Mouse (Mus musculus): ENCODE measurements around the gene Fhit.

Gene Fhit

GRCm38 (mm10) chr14:10548632-10549031 lies 613.2 kb downstream of the Fhit start:
- Histone ChIP-seq H3K36me3 (ENCODE audit: control insufficient read depth, insufficient read depth, low read length, poor library complexity, severe bottlenecking) (no peaks in the 10 kb centered on the region), H3K27me3 (ENCODE audit: control insufficient read depth, insufficient read depth, low read length, poor library complexity, severe bottlenecking) (no peaks in the 10 kb centered on the region)
- no peak for DNase-seq (ENCODE audit: low read depth, low spot score)

DNA sequence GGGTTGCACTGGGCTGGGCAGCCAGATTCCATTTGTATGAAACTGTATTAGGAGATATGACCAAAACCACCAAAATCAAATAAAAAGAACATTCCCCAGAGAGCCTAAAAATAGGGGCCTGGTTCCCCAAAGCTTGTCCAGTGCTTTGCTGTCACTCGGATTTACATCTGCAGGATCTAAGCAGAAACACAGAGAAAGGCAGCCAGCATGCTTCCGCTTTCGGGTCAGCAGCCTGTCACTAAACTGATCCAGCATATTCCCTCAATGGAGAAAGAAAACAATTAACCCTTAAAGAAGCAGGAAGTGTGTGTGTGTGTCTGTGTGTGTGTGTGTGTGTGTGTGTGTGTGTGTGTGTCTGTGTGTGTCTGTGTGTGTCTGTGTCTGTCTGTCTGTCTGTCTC lies 615.9 kb downstream of the Fhit start:
- no peaks in the 10 kb centered on the region for H3K36me3 ChIP-seq (ENCODE audit: control insufficient read depth, insufficient read depth, low read length, poor library complexity, severe bottlenecking)
- DNase-seq (ENCODE audit: low read depth, low spot score): peak; percentile 20
- no peaks in the 10 kb centered on the region for H3K27me3 ChIP-seq (ENCODE audit: control insufficient read depth, insufficient read depth, low read length, poor library complexity, severe bottlenecking)

DNA sequence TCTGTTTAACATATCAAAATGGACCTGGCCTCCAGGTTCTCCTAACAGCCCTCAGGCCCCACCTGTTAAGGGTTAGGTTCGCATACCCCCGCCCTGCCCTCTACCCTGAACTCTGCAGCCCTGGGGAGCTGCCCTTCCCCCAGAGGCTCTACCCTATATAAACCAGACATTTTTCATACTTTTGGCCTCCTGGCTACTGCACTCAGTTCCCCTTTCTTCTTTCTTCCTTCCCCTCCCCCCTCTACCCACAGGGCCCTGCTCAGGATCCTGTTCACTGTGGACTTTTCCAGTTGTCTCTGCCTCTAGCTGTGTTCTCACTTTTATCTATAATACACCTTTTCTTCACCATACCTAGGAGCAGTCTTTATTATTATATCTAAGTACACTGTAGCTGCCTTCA lies 627.0 kb downstream of the Fhit start:
- DNase-seq (ENCODE audit: low read depth, low spot score): peak; percentile 34
- no peaks in the 10 kb centered on the region for H3K27me3 ChIP-seq (ENCODE audit: control insufficient read depth, insufficient read depth, low read length, poor library complexity, severe bottlenecking)
- H3K36me3 ChIP-seq (ENCODE audit: control insufficient read depth, insufficient read depth, low read length, poor library complexity, severe bottlenecking): no peaks in the 10 kb centered on the region

GRCm38 (mm10) chr14:10531748-10532500 lies 629.9 kb downstream of the Fhit start:
- Histone ChIP-seq H3K27me3 (ENCODE audit: control insufficient read depth, insufficient read depth, low read length, poor library complexity, severe bottlenecking) (no peaks in the 10 kb centered on the region), H3K36me3 (ENCODE audit: control insufficient read depth, insufficient read depth, low read length, poor library complexity, severe bottlenecking) (no peaks in the 10 kb centered on the region)
- no peak for DNase-seq (ENCODE audit: low read depth, low spot score)

DNA sequence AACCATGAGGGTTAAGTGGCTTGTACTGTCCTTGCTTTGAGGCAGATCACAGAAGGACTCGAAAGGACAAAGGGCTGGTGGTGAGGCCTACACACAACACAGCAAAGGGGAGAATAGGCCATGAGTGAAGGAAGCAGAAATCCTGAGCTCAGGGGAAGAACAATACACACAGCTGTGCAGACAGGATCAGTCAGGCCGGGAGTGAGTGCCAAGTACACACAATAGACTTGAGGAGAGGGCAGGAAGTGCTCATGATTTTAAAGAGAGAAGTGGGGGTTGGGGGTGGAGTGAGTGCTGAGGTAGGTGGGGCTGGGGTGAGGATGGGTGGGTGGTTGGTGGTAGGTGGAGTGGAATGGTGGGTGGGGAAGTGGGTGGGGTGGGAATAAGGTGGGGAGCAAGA lies 635.0 kb downstream of the Fhit start:
- DNase-seq (ENCODE audit: low read depth, low spot score): no peak
- H3K27me3 ChIP-seq (ENCODE audit: control insufficient read depth, insufficient read depth, low read length, poor library complexity, severe bottlenecking): no peaks in the 10 kb centered on the region
- no peaks in the 10 kb centered on the region for H3K36me3 ChIP-seq (ENCODE audit: control insufficient read depth, insufficient read depth, low read length, poor library complexity, severe bottlenecking)

DNA sequence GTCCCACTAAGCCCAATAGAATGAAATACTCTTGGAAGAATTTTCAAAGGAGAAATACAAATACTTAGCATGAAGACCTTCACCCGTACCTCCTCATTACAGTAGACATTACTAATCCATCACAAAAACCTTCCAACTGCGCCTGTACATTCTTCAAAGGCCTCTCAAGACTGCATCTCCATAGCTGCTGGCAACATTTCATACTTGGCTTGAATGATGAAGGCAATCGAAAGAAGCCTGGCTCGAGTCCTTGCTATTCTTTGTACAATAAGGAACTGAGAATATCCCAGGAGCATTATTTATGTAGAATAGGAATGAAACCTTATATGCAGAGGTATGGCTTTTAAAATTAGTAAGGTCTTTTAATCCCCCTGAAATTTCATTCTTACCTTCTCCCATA lies 636.0 kb downstream of the Fhit start:
- no peak for DNase-seq (ENCODE audit: low read depth, low spot score)
- H3K36me3 ChIP-seq (ENCODE audit: control insufficient read depth, insufficient read depth, low read length, poor library complexity, severe bottlenecking): no peaks in the 10 kb centered on the region
- H3K27me3 ChIP-seq (ENCODE audit: control insufficient read depth, insufficient read depth, low read length, poor library complexity, severe bottlenecking): no peaks in the 10 kb centered on the region

GRCm38 (mm10) chr14:10514026-10514425 lies 647.8 kb downstream of the Fhit start:
- DNase-seq (ENCODE audit: low read depth, low spot score): no peak
- no peaks in the 10 kb centered on the region for H3K36me3 ChIP-seq (ENCODE audit: control insufficient read depth, insufficient read depth, low read length, poor library complexity, severe bottlenecking)
- no peaks in the 10 kb centered on the region for H3K27me3 ChIP-seq (ENCODE audit: control insufficient read depth, insufficient read depth, low read length, poor library complexity, severe bottlenecking)

DNA sequence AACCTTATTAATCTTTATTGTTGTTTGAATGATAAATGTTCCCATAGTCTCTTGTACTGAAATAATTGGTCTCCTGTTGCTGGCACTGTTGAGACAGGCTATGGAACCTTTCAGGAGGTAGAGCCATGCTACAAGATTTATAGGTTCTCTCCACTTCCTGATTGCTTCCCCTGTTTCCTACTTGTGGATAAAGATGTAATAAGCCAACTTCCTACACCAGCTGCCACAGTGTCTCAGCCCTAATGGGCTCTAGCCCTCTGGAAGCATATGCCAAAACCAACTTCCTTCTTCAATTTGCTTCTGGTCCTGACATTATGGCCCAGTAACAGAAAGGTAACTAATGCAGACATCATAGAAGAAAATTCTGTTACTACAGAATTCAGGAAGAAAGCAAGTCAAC lies 652.6 kb downstream of the Fhit start:
- DNase-seq (ENCODE audit: low read depth, low spot score): no peak
- H3K36me3 ChIP-seq (ENCODE audit: control insufficient read depth, insufficient read depth, low read length, poor library complexity, severe bottlenecking): no peaks in the 10 kb centered on the region

DNA sequence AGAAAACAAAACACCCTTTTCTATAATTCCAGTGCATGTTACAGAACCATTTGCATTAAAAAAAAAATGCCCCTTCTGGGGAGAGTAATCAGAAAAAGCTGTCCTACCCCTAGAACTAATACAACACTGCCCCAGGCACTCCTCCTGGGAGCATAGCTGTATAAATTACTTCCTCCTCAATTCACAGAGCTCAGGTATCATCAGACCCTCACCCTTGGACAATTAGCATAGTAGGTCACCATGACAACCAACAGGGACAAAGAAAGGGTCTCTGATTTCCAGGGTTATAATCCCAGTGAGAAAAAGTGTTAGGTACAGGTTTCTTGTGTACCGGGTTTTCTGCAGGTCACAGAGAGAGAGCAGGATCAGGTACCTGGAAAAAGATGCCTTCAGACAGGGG lies 654.3 kb downstream of the Fhit start:
- no peak for DNase-seq (ENCODE audit: low read depth, low spot score)
- no peaks in the 10 kb centered on the region for H3K36me3 ChIP-seq (ENCODE audit: control insufficient read depth, insufficient read depth, low read length, poor library complexity, severe bottlenecking)
- no peaks in the 10 kb centered on the region for H3K27me3 ChIP-seq (ENCODE audit: control insufficient read depth, insufficient read depth, low read length, poor library complexity, severe bottlenecking)

More for the DNA sequence above, 652.6 kb downstream of the Fhit start:
- no peaks in the 10 kb centered on the region for H3K27me3 ChIP-seq (ENCODE audit: control insufficient read depth, insufficient read depth, low read length, poor library complexity, severe bottlenecking)

DNA sequence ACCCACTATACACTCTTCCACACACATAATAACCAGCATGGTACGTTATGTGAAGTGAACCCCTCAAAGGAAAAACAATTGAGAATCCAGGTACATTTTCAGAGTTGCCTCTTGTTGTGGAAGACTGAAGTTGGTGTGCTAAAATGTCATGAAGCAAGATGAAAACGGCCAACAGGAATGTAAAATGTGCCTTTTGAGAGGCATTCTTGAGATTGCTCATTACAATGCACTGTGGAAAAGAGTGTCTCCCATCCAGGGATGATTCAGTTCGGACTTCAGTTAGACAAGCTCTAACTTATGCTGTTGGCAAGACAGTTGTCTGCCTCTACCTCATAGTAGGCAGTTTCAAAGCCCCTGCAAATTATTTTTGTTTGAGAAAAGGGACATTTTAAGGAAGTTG lies 676.0 kb downstream of the Fhit start:
- no peak for DNase-seq (ENCODE audit: low read depth, low spot score)
- no peaks in the 10 kb centered on the region for H3K27me3 ChIP-seq (ENCODE audit: control insufficient read depth, insufficient read depth, low read length, poor library complexity, severe bottlenecking)
- H3K36me3 ChIP-seq (ENCODE audit: control insufficient read depth, insufficient read depth, low read length, poor library complexity, severe bottlenecking): no peaks in the 10 kb centered on the region

DNA sequence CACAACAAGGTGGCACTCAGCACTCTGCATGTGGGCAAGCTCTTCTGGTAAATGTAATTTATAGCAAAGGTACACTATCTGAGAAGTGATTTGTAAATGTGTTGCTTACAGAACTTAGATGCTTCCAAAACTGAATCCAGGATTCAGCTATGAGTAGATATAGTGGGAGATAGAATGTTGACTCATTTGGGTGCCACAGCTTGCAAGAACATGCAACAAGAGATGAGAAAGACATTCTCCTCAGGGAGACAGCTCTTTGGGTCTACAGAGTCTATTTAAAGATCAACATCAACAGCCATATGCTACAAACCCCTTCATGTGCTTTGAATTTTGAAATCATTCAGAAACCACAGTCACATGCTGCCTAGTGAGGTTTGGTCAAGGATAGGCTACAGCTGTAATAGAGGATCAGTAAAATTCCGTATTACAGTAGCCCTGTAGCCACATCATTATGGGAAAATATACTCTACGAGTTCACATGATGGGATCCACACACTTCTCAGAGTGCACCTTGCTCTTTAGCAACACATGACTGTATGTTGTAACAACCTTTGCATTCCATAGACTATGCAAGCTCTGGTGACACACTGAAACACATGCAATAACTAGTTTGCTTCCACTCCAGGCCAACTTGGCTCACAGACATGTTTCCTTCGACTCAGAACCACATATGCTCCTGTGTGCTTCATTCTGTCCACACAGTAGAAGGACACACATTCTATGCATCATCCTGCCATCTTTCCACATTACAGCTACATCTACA lies 678.8 kb downstream of the Fhit start:
- no peak for DNase-seq (ENCODE audit: low read depth, low spot score)
- Histone ChIP-seq H3K36me3 (ENCODE audit: control insufficient read depth, insufficient read depth, low read length, poor library complexity, severe bottlenecking) (no peaks in the 10 kb centered on the region), H3K27me3 (ENCODE audit: control insufficient read depth, insufficient read depth, low read length, poor library complexity, severe bottlenecking) (no peaks in the 10 kb centered on the region)

DNA sequence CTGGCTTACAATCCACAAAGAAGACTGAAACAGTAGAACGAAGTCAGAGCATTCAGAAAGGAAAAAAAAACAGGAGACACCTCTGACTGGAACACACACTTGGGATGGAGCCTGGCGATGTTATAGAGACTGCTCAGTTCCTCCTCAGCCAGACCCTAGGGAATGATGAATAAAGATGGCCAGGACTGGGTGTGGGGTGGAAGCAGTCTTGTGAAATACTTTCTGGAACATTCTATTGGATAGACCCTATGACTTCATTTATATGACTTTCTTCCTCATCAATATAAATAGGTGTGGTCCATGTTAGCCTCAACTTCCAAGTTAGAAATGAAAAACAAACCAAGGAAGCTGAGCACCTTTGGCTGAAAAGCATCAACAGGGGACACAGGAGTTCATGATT lies 680.5 kb downstream of the Fhit start:
- Histone ChIP-seq H3K36me3 (ENCODE audit: control insufficient read depth, insufficient read depth, low read length, poor library complexity, severe bottlenecking) (no peaks in the 10 kb centered on the region), H3K27me3 (ENCODE audit: control insufficient read depth, insufficient read depth, low read length, poor library complexity, severe bottlenecking) (no peaks in the 10 kb centered on the region)
- DNase-seq (ENCODE audit: low read depth, low spot score): no peak

DNA sequence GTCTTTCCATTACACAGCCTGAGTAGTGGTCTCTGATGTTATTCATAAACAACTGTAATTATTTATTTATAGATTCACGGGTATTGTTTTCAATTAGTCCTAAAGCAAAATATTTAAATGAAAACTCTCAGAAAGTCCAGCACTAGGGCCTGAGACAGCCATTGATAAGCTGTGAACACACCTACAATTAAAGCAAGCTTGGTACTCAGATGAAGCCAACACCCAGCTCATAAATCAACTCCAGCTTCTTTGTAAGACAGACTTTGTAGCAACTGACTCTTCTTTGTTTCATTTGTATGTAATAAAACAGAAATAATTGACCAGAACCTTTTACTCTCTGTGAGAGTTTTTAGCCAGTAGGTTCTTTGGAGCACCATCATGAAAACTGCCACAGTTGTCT lies 681.2 kb downstream of the Fhit start:
- Histone ChIP-seq H3K27me3 (ENCODE audit: control insufficient read depth, insufficient read depth, low read length, poor library complexity, severe bottlenecking) (no peaks in the 10 kb centered on the region), H3K36me3 (ENCODE audit: control insufficient read depth, insufficient read depth, low read length, poor library complexity, severe bottlenecking) (no peaks in the 10 kb centered on the region)
- no peak for DNase-seq (ENCODE audit: low read depth, low spot score)

- Histone ChIP-seq H3K27me3 (ENCODE audit: control insufficient read depth, insufficient read depth, low read length, poor library complexity, severe bottlenecking) (no peaks in the 10 kb centered on the region), H3K36me3 (ENCODE audit: control insufficient read depth, insufficient read depth, low read length, poor library complexity, severe bottlenecking) (no peaks in the 10 kb centered on the region)
- peak; percentile 94 for DNase-seq (ENCODE audit: low read depth, low spot score)
These were observed 708.6 kb downstream of the Fhit start for GRCm38 (mm10) chr14:10453001-10453861.

- no peaks in the 10 kb centered on the region for H3K27me3 ChIP-seq (ENCODE audit: control insufficient read depth, insufficient read depth, low read length, poor library complexity, severe bottlenecking)
- DNase-seq (ENCODE audit: low read depth, low spot score): no peak
- H3K36me3 ChIP-seq (ENCODE audit: control insufficient read depth, insufficient read depth, low read length, poor library complexity, severe bottlenecking): no peaks in the 10 kb centered on the region
These were observed 709.6 kb downstream of the Fhit start for GRCm38 (mm10) chr14:10452234-10452633.

Measured in splenic B cell, adult 2 months (primary cell).